Mouse (Mus musculus): ENCODE measurements at regions not wholly inside any gene's neighbourhood (a gene's known extent, or its start where the extent isn't known, plus 50 kb on each side); places are given as distances from the start of the nearest gene placed in this dataset.
A peak's percentile ranks its signal among the peaks of the same experiment; 100 is the strongest.

- Histone ChIP-seq H3K4me1 (ENCODE audit: control insufficient read depth, insufficient read depth, insufficient read length) (peaks cover 14% of the 10 kb centered on the region; the same call in 1 of the 2 replicates), H3K36me3 (ENCODE audit: control insufficient read depth, insufficient read depth, low read length) (no peaks in the 10 kb centered on the region), H3K27ac (ENCODE audit: insufficient read depth, low read length) (no peak overlapping the region), H3K4me3 (ENCODE audit: extremely low read depth, insufficient read depth, insufficient read length) (no peak overlapping the region), H3K27me3 (ENCODE audit: control insufficient read depth, insufficient read depth, low read length) (no peaks in the 10 kb centered on the region)
- no peak for TF ChIP-seq POLR2A (IDR thresholded peaks at IDR 0.05; ENCODE audit: low read depth, low read length)
- no peak for TF ChIP-seq CTCF (IDR thresholded peaks at IDR 0.05; ENCODE audit: extremely low read depth, insufficient read depth, insufficient read length, insufficient replicate concordance)
- no peak for DNase-seq (ENCODE audit: low read depth in 1 of 2, low spot score in 2 of 2)
- 77% methylated on average over 3 of the region's 3 CpGs for WGBS
Observed at GRCm38 (mm10) chr10:96496700-96497099, 120.1 kb upstream of the Btg1 start.

- H3K4me1 ChIP-seq (ENCODE audit: control insufficient read depth, insufficient read depth, insufficient read length): peaks cover 14% of the 10 kb centered on the region; the same call in 1 of the 2 replicates
- WGBS: 66% methylated on average over 7 of the region's 7 CpGs
- no peak overlapping the region for H3K27ac ChIP-seq (ENCODE audit: insufficient read depth, low read length)
- H3K4me3 ChIP-seq (ENCODE audit: extremely low read depth, insufficient read depth, insufficient read length): no peak overlapping the region
- peak in 1 of 2 experiments; percentile 10 for DNase-seq (ENCODE audit: low read depth in 1 of 2, low spot score in 2 of 2)
- H3K27me3 ChIP-seq (ENCODE audit: control insufficient read depth, insufficient read depth, low read length): no peaks in the 10 kb centered on the region
- no peak for TF ChIP-seq CTCF (IDR thresholded peaks at IDR 0.05; ENCODE audit: extremely low read depth, insufficient read depth, insufficient read length, insufficient replicate concordance)
- H3K36me3 ChIP-seq (ENCODE audit: control insufficient read depth, insufficient read depth, low read length): no peaks in the 10 kb centered on the region
Observed at GRCm38 (mm10) chr10:96497482-96497881, 119.3 kb upstream of the Btg1 start.

GRCm38 (mm10) chr10:96499274-96499673 is 117.5 kb upstream of the Btg1 start:
- Histone ChIP-seq H3K27me3 (ENCODE audit: control insufficient read depth, insufficient read depth, low read length) (no peaks in the 10 kb centered on the region), H3K27ac (ENCODE audit: insufficient read depth, low read length) (no peak overlapping the region), H3K4me3 (ENCODE audit: extremely low read depth, insufficient read depth, insufficient read length) (no peak overlapping the region), H3K36me3 (ENCODE audit: control insufficient read depth, insufficient read depth, low read length) (no peaks in the 10 kb centered on the region), H3K4me1 (ENCODE audit: control insufficient read depth, insufficient read depth, insufficient read length) (peaks cover 14% of the 10 kb centered on the region; the same call in 1 of the 2 replicates)
- TF ChIP-seq CTCF (IDR thresholded peaks at IDR 0.05; ENCODE audit: extremely low read depth, insufficient read depth, insufficient read length, insufficient replicate concordance): no peak
- TF ChIP-seq POLR2A (IDR thresholded peaks at IDR 0.05; ENCODE audit: low read depth, low read length): no peak
- WGBS: 88% methylated on average over 2 of the region's 2 CpGs
- DNase-seq (ENCODE audit: low read depth in 1 of 2, low spot score in 2 of 2): no peak

DNA sequence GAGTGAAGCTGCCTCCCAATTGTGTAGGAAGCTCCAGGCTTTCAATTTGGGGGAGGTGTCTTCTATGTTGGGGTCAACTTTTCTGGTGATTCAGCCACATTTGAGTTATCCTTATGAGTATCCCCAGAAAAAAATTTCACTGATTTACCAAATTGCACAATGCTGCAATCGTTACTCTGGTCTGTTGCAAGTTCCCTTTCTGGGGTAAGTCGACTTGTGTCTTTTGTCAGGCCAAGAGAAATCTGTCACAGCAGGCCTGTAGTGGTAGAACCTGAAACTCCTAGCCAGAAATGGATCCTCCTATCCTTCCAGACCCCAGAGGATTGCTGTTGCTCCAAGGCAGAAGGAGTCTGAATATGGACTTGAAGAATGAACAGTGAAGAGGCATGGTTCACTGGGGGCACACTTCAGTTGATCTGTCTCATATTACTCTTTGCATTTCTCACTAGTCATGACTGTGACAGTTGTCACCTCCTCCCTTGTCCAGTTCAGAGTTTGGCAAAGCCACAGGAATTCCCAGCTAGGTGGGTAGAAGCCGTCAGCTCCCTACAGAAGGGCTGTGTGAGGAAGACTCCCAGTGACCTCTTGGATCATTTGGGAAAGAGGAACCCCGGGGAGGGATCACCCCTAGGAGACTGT is 114.6 kb upstream of the Btg1 start:
- Histone ChIP-seq H3K4me3 (ENCODE audit: extremely low read depth, insufficient read depth, insufficient read length) (no peak overlapping the region), H3K27ac (ENCODE audit: insufficient read depth, low read length) (no peak overlapping the region), H3K27me3 (ENCODE audit: control insufficient read depth, insufficient read depth, low read length) (no peaks in the 10 kb centered on the region), H3K36me3 (ENCODE audit: control insufficient read depth, insufficient read depth, low read length) (no peaks in the 10 kb centered on the region), H3K4me1 (ENCODE audit: control insufficient read depth, insufficient read depth, insufficient read length) (peaks cover 5% of the 10 kb centered on the region; the same call in 1 of the 2 replicates)
- no peak for DNase-seq (ENCODE audit: low read depth in 1 of 2, low spot score in 2 of 2)
- 67% methylated on average over 4 of the region's 4 CpGs for WGBS
- no peak for TF ChIP-seq POLR2A (IDR thresholded peaks at IDR 0.05; ENCODE audit: low read depth, low read length)
- TF ChIP-seq CTCF (IDR thresholded peaks at IDR 0.05; ENCODE audit: extremely low read depth, insufficient read depth, insufficient read length, insufficient replicate concordance): no peak

GRCm38 (mm10) chr10:96502736-96503135 is 114.1 kb upstream of the Btg1 start:
- WGBS: 93% methylated on average over 6 of the region's 6 CpGs
- H3K36me3 ChIP-seq (ENCODE audit: control insufficient read depth, insufficient read depth, low read length): no peaks in the 10 kb centered on the region
- TF ChIP-seq POLR2A (IDR thresholded peaks at IDR 0.05; ENCODE audit: low read depth, low read length): no peak
- no peak for TF ChIP-seq CTCF (IDR thresholded peaks at IDR 0.05; ENCODE audit: extremely low read depth, insufficient read depth, insufficient read length, insufficient replicate concordance)
- H3K27me3 ChIP-seq (ENCODE audit: control insufficient read depth, insufficient read depth, low read length): no peaks in the 10 kb centered on the region
- H3K27ac ChIP-seq (ENCODE audit: insufficient read depth, low read length): no peak overlapping the region
- DNase-seq (ENCODE audit: low read depth in 1 of 2, low spot score in 2 of 2): no peak
- H3K4me3 ChIP-seq (ENCODE audit: extremely low read depth, insufficient read depth, insufficient read length): no peak overlapping the region
- H3K4me1 ChIP-seq (ENCODE audit: control insufficient read depth, insufficient read depth, insufficient read length): peaks cover under 1% of the 10 kb centered on the region; the same call in 1 of the 2 replicates

- H3K4me3 ChIP-seq (ENCODE audit: extremely low read depth, insufficient read depth, insufficient read length): no peak overlapping the region
- no peaks in the 10 kb centered on the region for H3K36me3 ChIP-seq (ENCODE audit: control insufficient read depth, insufficient read depth, low read length)
- no peaks in the 10 kb centered on the region for H3K4me1 ChIP-seq (ENCODE audit: control insufficient read depth, insufficient read depth, insufficient read length)
- no peak for DNase-seq (ENCODE audit: low read depth in 1 of 2, low spot score in 2 of 2)
- WGBS: 91% methylated on average over 8 of the region's 8 CpGs
- no peaks in the 10 kb centered on the region for H3K27me3 ChIP-seq (ENCODE audit: control insufficient read depth, insufficient read depth, low read length)
- no peak overlapping the region for H3K27ac ChIP-seq (ENCODE audit: insufficient read depth, low read length)
- no peak for TF ChIP-seq CTCF (IDR thresholded peaks at IDR 0.05; ENCODE audit: extremely low read depth, insufficient read depth, insufficient read length, insufficient replicate concordance)
- TF ChIP-seq POLR2A (IDR thresholded peaks at IDR 0.05; ENCODE audit: low read depth, low read length): no peak
Observed at GRCm38 (mm10) chr10:96504340-96504739, 112.5 kb upstream of the Btg1 start.

GRCm38 (mm10) chr10:96515164-96515922 is 101.5 kb upstream of the Btg1 start:
- 95% methylated on average over 10 of the region's 10 CpGs for WGBS
- Histone ChIP-seq H3K27me3 (ENCODE audit: control insufficient read depth, insufficient read depth, low read length) (no peaks in the 10 kb centered on the region), H3K36me3 (ENCODE audit: control insufficient read depth, insufficient read depth, low read length) (no peaks in the 10 kb centered on the region), H3K27ac (ENCODE audit: insufficient read depth, low read length) (no peak overlapping the region), H3K4me1 (ENCODE audit: control insufficient read depth, insufficient read depth, insufficient read length) (no peaks in the 10 kb centered on the region), H3K4me3 (ENCODE audit: extremely low read depth, insufficient read depth, insufficient read length) (no peak overlapping the region)
- TF ChIP-seq CTCF (IDR thresholded peaks at IDR 0.05; ENCODE audit: extremely low read depth, insufficient read depth, insufficient read length, insufficient replicate concordance) (no peak), POLR2A (IDR thresholded peaks at IDR 0.05; ENCODE audit: low read depth, low read length) (no peak)
- no peak for DNase-seq (ENCODE audit: low read depth in 1 of 2, low spot score in 2 of 2)

All from spleen, adult 2 months (tissue).